Mouse (Mus musculus) cerebellum, adult 2 months (tissue): Measurements from ENCODE around the gene Fbn1.

Experiments used
- CTCF ChIP-seq: fragments of 200-500 bp; IDR thresholded peaks from 2 replicates; pipeline ENCODE4 v1.5.1; 2011; ENCODE audit warnings: low read depth, mild to moderate bottlenecking, control low read depth, low read length, moderate library complexity, borderline replicate concordance; ENCODE audit not compliant: insufficient read depth
- POLR2A ChIP-seq: fragments of 200-500 bp; IDR thresholded peaks from 2 replicates; pipeline ENCODE4 v1.6.1; 2011; ENCODE audit warnings: low read length, control low read depth, borderline replicate concordance; ENCODE audit not compliant: insufficient read depth

- TF ChIP-seq CTCF (no peak), POLR2A (no peak)
Observed at GRCm38 (mm10) chr2:125389796-125390195, 118.0 kb downstream of the Fbn1 start.
